Mouse (Mus musculus) neural tube, embryonic 14.5 days (tissue): ENCODE results near the gene Nkx2-3. TPM values are rescaled to one million over a fixed set of nuclear protein-coding genes. Genes with fewer than 3 reads are reported as not detected.
A peak's percentile ranks its signal among the peaks of the same experiment; 100 is the strongest.

Source experiments
- ATAC-seq: fragments of 200-750 bp; cut with Nextera tagmentation; 2 replicates; pipeline ENCODE4 v1.8.0; 2017; ENCODE audit warnings: low read depth, mild to moderate bottlenecking, moderate TSS enrichment, moderate library complexity
- H3K27ac ChIP-seq: fragments of 300-500 bp; sonication (generic); 2 replicates; pipeline ENCODE4 v1.5.1; 2014; ENCODE audit warnings: low read depth, mild to moderate bottlenecking, control low read depth, low read length, moderate library complexity, mixed read lengths
- H3K27me3 ChIP-seq: fragments of 300-500 bp; sonication (generic); 2 replicates; pipeline ENCODE4 v1.6.1; 2014; ENCODE audit warnings: low read length; ENCODE audit not compliant: control insufficient read depth, insufficient read depth
- H3K36me3 ChIP-seq: fragments of 300-500 bp; sonication (generic); 2 replicates; pipeline ENCODE4 v1.6.1; 2014; ENCODE audit warnings: low read length, mixed read lengths; ENCODE audit not compliant: control insufficient read depth, insufficient read depth
- H3K4me1 ChIP-seq: fragments of 300-500 bp; sonication (generic); 2 replicates; pipeline ENCODE4 v1.6.1; 2014; ENCODE audit warnings: low read length; ENCODE audit not compliant: control insufficient read depth, insufficient read depth
- H3K4me2 ChIP-seq: fragments of 300-500 bp; sonication (generic); 2 replicates; pipeline ENCODE4 v1.6.1; 2014; ENCODE audit warnings: mild to moderate bottlenecking, low read depth, low read length, control low read depth
- H3K4me3 ChIP-seq: fragments of 300-500 bp; sonication (generic); 2 replicates; pipeline ENCODE4 v1.5.1; 2014; ENCODE audit warnings: low read depth, low read length, control low read depth, mixed read lengths
- H3K9ac ChIP-seq: fragments of 300-500 bp; sonication (generic); replicated peaks from 2 replicates; pipeline ENCODE4 v1.6.1; 2014; ENCODE audit warnings: low read depth, mild to moderate bottlenecking, control low read depth, low read length, mixed read lengths
- H3K9me3 ChIP-seq: fragments of 300-500 bp; sonication (generic); 2 replicates; pipeline ENCODE4 v1.6.1; 2016; ENCODE audit warnings: low read length; ENCODE audit not compliant: control insufficient read depth
- WGBS: fragments of 180-500 bp; shearing (Covaris S2); extraction: QIAGEN DNeasy Blood & Tissue Kit; methylation state at CpG from one replicate; pipeline ENCODE4 v1.1.7; 2014; 5-methylcytosine and 5-hydroxymethylcytosine counted together
- polyA plus RNA-seq: library from polyadenylated mRNA; unstranded; fragments of >200 nt; fragmentation: Nextera tagmentation; extraction: Ambion mirVana; gene quantifications from 2 replicates; pipeline ENCODE4 v1.2.1, GENCODE M21; 2014

Nkx2-3 gene
- polyA plus RNA-seq, 1 experiment from 2014 or later, result not detected

DNA sequence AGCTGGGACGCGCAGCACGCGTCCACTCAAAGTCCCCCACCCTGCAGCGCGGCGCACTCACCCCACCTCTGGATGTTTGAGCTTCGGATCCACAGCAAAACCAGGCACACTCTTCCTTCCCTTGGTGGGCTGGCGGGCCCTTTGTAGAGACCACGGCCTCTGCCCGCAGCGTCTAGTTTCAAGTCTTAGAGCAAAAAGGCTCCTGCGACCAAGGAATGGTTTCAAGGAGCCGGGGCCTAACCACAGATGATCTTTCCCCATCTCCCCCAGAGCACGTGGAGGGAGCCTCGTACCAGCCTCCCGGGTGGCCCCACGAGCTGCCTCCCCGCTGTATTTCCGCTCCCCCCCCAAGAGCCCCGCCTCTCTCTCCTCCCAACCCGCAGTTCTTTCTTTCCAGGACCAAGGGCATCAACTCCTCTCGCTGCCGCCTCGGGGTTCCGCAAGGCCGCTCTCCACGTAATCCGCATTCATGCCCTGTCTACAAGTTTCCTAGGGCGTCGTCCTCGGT, 1.7 kb upstream of the Nkx2-3 start:
- Histone ChIP-seq H3K4me3 (no peak overlapping the region), H3K9me3 (no peaks in the 10 kb centered on the region), H3K9ac (no peak overlapping the region), H3K27me3 (peaks cover 62% of the 10 kb centered on the region), H3K27ac (no peak overlapping the region), H3K36me3 (no peaks in the 10 kb centered on the region), H3K4me2 (no peak overlapping the region), H3K4me1 (0 out of 2 replicates have a peak, but pooled peaks cover 3% of the 10 kb centered on the region)
- ATAC-seq, result no peak
- 0% methylated on average over 32 of the region's 32 CpGs for WGBS

- H3K4me3 ChIP-seq, result no peak overlapping the region
- no peak overlapping the region for H3K4me2 ChIP-seq
- 4% methylated on average over 8 of the region's 8 CpGs for WGBS
- no peaks in the 10 kb centered on the region for H3K9me3 ChIP-seq
- no peak overlapping the region for H3K9ac ChIP-seq
- no peaks in the 10 kb centered on the region for H3K36me3 ChIP-seq
- H3K27ac ChIP-seq, result no peak overlapping the region
- H3K4me1 ChIP-seq, result 0 out of 2 replicates have a peak, but pooled peaks cover 3% of the 10 kb centered on the region
- ATAC-seq, result no peak
- H3K27me3 ChIP-seq, result peaks cover 59% of the 10 kb centered on the region
Observed at GRCm38 (mm10) chr19:43611110-43611509, 1.0 kb upstream of the Nkx2-3 start.

GRCm38 (mm10) chr19:43611561-43611960, 564 bp upstream of the Nkx2-3 start:
- Histone ChIP-seq H3K4me1 (0 out of 2 replicates have a peak, but pooled peaks cover 3% of the 10 kb centered on the region), H3K4me2 (no peak overlapping the region), H3K9me3 (no peaks in the 10 kb centered on the region), H3K36me3 (no peaks in the 10 kb centered on the region), H3K9ac (no peak overlapping the region), H3K27me3 (peaks cover 54% of the 10 kb centered on the region), H3K4me3 (no peak overlapping the region), H3K27ac (no peak overlapping the region)
- WGBS, result 2% methylated on average over 12 of the region's 12 CpGs
- no peak for ATAC-seq

GRCm38 (mm10) chr19:43612501-43612971, 411 bp downstream of the Nkx2-3 start:
- Histone ChIP-seq H3K36me3 (no peaks in the 10 kb centered on the region), H3K27ac (no peak overlapping the region), H3K9me3 (no peaks in the 10 kb centered on the region), H3K4me1 (0 out of 2 replicates have a peak, but pooled peaks cover 3% of the 10 kb centered on the region), H3K27me3 (peaks cover 50% of the 10 kb centered on the region), H3K4me2 (no peak overlapping the region), H3K4me3 (no peak overlapping the region), H3K9ac (no peak overlapping the region)
- ATAC-seq, result no peak
- under 1% methylated on average over 23 of the region's 23 CpGs for WGBS

- H3K4me1 ChIP-seq, result 0 out of 2 replicates have a peak, but pooled peaks cover 3% of the 10 kb centered on the region
- no peaks in the 10 kb centered on the region for H3K9me3 ChIP-seq
- no peaks in the 10 kb centered on the region for H3K36me3 ChIP-seq
- WGBS, result 2% methylated on average over 26 of the region's 26 CpGs
- H3K27me3 ChIP-seq, result peaks cover 60% of the 10 kb centered on the region
- no peak for ATAC-seq
- H3K27ac ChIP-seq, result no peak overlapping the region
- H3K4me2 ChIP-seq, result no peak overlapping the region
- no peak overlapping the region for H3K9ac ChIP-seq
- H3K4me3 ChIP-seq, result no peak overlapping the region
Observed at GRCm38 (mm10) chr19:43613293-43614130, 1.4 kb downstream of the Nkx2-3 start.

- H3K4me2 ChIP-seq, result peak overlapping the region; percentile 27; the same call in 1 of the 2 replicates
- H3K9me3 ChIP-seq, result no peaks in the 10 kb centered on the region
- 0 out of 2 replicates have a peak, but pooled peaks cover 3% of the 10 kb centered on the region for H3K4me1 ChIP-seq
- H3K36me3 ChIP-seq, result no peaks in the 10 kb centered on the region
- no peak overlapping the region for H3K9ac ChIP-seq
- H3K27ac ChIP-seq, result no peak overlapping the region
- WGBS, result under 1% methylated on average over 89 of the region's 92 CpGs
- H3K4me3 ChIP-seq, result peak overlapping the region; percentile 4; the same call in 1 of the 2 replicates
- peaks cover 61% of the 10 kb centered on the region for H3K27me3 ChIP-seq
- ATAC-seq, result no peak
Observed at GRCm38 (mm10) chr19:43614341-43615073, 2.4 kb downstream of the Nkx2-3 start.

DNA sequence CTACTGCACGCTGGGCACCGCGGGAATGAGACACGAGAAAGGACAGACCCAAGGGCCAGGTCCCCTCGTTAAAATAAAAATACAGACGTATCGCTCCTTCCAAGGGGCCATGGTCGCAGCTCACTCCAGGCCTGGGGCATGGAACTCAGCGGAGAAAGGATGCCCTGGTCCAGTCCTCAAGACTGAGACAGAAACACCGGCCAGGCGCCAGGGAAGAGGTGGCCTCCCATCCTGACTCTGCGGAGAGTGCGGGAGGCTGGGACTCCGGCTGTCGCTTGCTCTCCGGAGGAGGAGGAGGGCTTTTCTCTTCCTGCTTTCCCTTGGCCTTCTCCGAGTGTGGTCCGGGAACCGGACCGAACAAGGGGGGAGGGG, 2.9 kb downstream of the Nkx2-3 start:
- under 1% methylated on average over 19 of the region's 20 CpGs for WGBS
- peak overlapping the region; percentile 3; the same call in 1 of the 2 replicates for H3K4me3 ChIP-seq
- no peak for ATAC-seq
- no peaks in the 10 kb centered on the region for H3K36me3 ChIP-seq
- H3K27me3 ChIP-seq, result peaks cover 61% of the 10 kb centered on the region
- H3K4me1 ChIP-seq, result 0 out of 2 replicates have a peak, but pooled peaks cover 3% of the 10 kb centered on the region
- no peaks in the 10 kb centered on the region for H3K9me3 ChIP-seq
- H3K4me2 ChIP-seq, result no peak overlapping the region
- no peak overlapping the region for H3K27ac ChIP-seq
- no peak overlapping the region for H3K9ac ChIP-seq

- H3K9ac ChIP-seq, result no peak overlapping the region
- no peaks in the 10 kb centered on the region for H3K36me3 ChIP-seq
- ATAC-seq, result no peak
- 0 out of 2 replicates have a peak, but pooled peaks cover 3% of the 10 kb centered on the region for H3K4me1 ChIP-seq
- H3K4me3 ChIP-seq, result peak overlapping the region; percentile 19; the same call in 1 of the 2 replicates
- H3K27me3 ChIP-seq, result peaks cover 62% of the 10 kb centered on the region
- no peaks in the 10 kb centered on the region for H3K9me3 ChIP-seq
- H3K4me2 ChIP-seq, result peak overlapping the region; percentile 26
- H3K27ac ChIP-seq, result no peak overlapping the region
- under 1% methylated on average over 32 of the region's 34 CpGs for WGBS
Observed at GRCm38 (mm10) chr19:43615571-43616414, 3.7 kb downstream of the Nkx2-3 start.
